Mouse (Mus musculus): ENCODE data around the gene Usp46. TPM values are rescaled to one million over a fixed set of nuclear protein-coding genes. Genes with fewer than 3 reads are reported as not detected.

Gene Usp46
- polyA plus RNA-seq, 1 experiment from 2014 or later, result 27.3 TPM

- Histone ChIP-seq H3K9ac (replicated peaks; ENCODE audit: low read depth) (no peak overlapping the region), H3K4me2 (replicated peaks; ENCODE audit: low read depth, low read length) (0 out of 2 replicates have a peak overlapping the region, but pooled peaks have one; percentile 22), H3K4me3 (ENCODE audit: low read depth, low read length) (no peak overlapping the region), H3K9me3 (ENCODE audit: low read length) (no peaks in the 10 kb centered on the region), H3K4me1 (ENCODE audit: insufficient read depth, low read depth, low read length) (peaks cover 19% of the 10 kb centered on the region; the same call in 1 of the 2 replicates), H3K27me3 (replicated peaks; ENCODE audit: insufficient read depth, low read length) (no peaks in the 10 kb centered on the region), H3K36me3 (ENCODE audit: insufficient read depth, low read length) (no peaks in the 10 kb centered on the region), H3K27ac (ENCODE audit: low read length) (peak overlapping the region; percentile 44)
- no peak for TF ChIP-seq EP300 (IDR thresholded peaks at IDR 0.05)
- no peak for TF ChIP-seq CTCF (IDR thresholded peaks at IDR 0.05)
- ATAC-seq (peak; percentile 71), DNase-seq (ENCODE audit: low spot score) (peak; percentile 81)
- 58% methylated on average over 23 of the region's 23 CpGs for WGBS
Measured at GRCm38 (mm10) chr5:74051394-74052170, 16.6 kb downstream of the Usp46 start.

- ATAC-seq (peak; percentile 29; the same call in 1 of the 2 replicates), DNase-seq (ENCODE audit: low spot score) (no peak)
- Histone ChIP-seq H3K9ac (replicated peaks; ENCODE audit: low read depth) (no peak overlapping the region), H3K36me3 (ENCODE audit: insufficient read depth, low read length) (no peaks in the 10 kb centered on the region), H3K9me3 (ENCODE audit: low read length) (no peaks in the 10 kb centered on the region), H3K4me2 (replicated peaks; ENCODE audit: low read depth, low read length) (no peak overlapping the region), H3K27ac (ENCODE audit: low read length) (no peak overlapping the region), H3K27me3 (replicated peaks; ENCODE audit: insufficient read depth, low read length) (no peaks in the 10 kb centered on the region), H3K4me3 (ENCODE audit: low read depth, low read length) (no peak overlapping the region), H3K4me1 (ENCODE audit: insufficient read depth, low read depth, low read length) (peaks cover 19% of the 10 kb centered on the region; the same call in 1 of the 2 replicates)
- WGBS, result 92% methylated on average over 2 of the region's 2 CpGs
- TF ChIP-seq EP300 (IDR thresholded peaks at IDR 0.05) (no peak), CTCF (IDR thresholded peaks at IDR 0.05) (no peak)
Measured at GRCm38 (mm10) chr5:74050903-74051302, 17.3 kb downstream of the Usp46 start.

- peak overlapping the region; percentile 26; the same call in 1 of the 2 replicates for H3K27ac ChIP-seq (ENCODE audit: low read length)
- H3K4me2 ChIP-seq (replicated peaks; ENCODE audit: low read depth, low read length), result no peak overlapping the region; the same call in 1 of the 2 replicates
- no peaks in the 10 kb centered on the region for H3K27me3 ChIP-seq (replicated peaks; ENCODE audit: insufficient read depth, low read length)
Measured at GRCm38 (mm10) chr5:74048846-74049495, 19.3 kb downstream of the Usp46 start.

DNA sequence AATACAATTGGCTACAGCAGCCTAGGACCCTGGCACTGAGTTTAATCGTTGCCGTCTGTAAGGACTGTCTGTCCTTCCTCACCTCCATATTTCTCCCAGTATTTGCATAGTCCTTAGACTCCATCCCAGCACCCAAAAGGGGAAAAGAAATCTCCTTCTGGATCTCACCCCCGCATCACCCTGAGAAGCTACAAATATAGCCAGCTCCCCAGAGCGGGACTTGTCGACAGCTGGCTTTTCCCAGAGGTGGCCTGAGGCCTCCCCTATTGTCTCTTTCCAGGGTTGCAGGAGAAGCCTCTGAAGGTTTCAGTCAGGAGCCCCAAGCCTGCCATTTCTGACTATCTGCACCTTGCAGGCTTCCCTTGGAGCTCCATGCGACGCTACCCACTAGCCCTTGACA lies 23.6 kb downstream of the Usp46 start:
- no peaks in the 10 kb centered on the region for H3K9me3 ChIP-seq (ENCODE audit: low read length)
- no peak overlapping the region for H3K4me2 ChIP-seq (replicated peaks; ENCODE audit: low read depth, low read length)
- no peak for DNase-seq (ENCODE audit: low spot score)
- no peak overlapping the region for H3K27ac ChIP-seq (ENCODE audit: low read length)
- 68% methylated on average over 7 of the region's 7 CpGs for WGBS
- no peak overlapping the region for H3K9ac ChIP-seq (replicated peaks; ENCODE audit: low read depth)
- H3K4me3 ChIP-seq (ENCODE audit: low read depth, low read length), result no peak overlapping the region
- peaks cover 6% of the 10 kb centered on the region; the same call in 1 of the 2 replicates for H3K4me1 ChIP-seq (ENCODE audit: insufficient read depth, low read depth, low read length)
- H3K36me3 ChIP-seq (ENCODE audit: insufficient read depth, low read length), result no peaks in the 10 kb centered on the region
- TF ChIP-seq CTCF (IDR thresholded peaks at IDR 0.05), result no peak
- TF ChIP-seq EP300 (IDR thresholded peaks at IDR 0.05), result no peak
- no peak for ATAC-seq
- no peaks in the 10 kb centered on the region for H3K27me3 ChIP-seq (replicated peaks; ENCODE audit: insufficient read depth, low read length)

More at GRCm38 (mm10) chr5:74048846-74049495, 19.3 kb downstream of the Usp46 start:
- Histone ChIP-seq H3K36me3 (ENCODE audit: insufficient read depth, low read length) (no peaks in the 10 kb centered on the region), H3K9me3 (ENCODE audit: low read length) (no peaks in the 10 kb centered on the region), H3K4me3 (ENCODE audit: low read depth, low read length) (no peak overlapping the region), H3K9ac (replicated peaks; ENCODE audit: low read depth) (no peak overlapping the region), H3K4me1 (ENCODE audit: insufficient read depth, low read depth, low read length) (peaks cover 19% of the 10 kb centered on the region; the same call in 1 of the 2 replicates)
- 43% methylated on average over 16 of the region's 16 CpGs for WGBS
- ATAC-seq (no peak), DNase-seq (ENCODE audit: low spot score) (peak; percentile 38)
- TF ChIP-seq CTCF (IDR thresholded peaks at IDR 0.05) (no peak), EP300 (IDR thresholded peaks at IDR 0.05) (no peak)

DNA sequence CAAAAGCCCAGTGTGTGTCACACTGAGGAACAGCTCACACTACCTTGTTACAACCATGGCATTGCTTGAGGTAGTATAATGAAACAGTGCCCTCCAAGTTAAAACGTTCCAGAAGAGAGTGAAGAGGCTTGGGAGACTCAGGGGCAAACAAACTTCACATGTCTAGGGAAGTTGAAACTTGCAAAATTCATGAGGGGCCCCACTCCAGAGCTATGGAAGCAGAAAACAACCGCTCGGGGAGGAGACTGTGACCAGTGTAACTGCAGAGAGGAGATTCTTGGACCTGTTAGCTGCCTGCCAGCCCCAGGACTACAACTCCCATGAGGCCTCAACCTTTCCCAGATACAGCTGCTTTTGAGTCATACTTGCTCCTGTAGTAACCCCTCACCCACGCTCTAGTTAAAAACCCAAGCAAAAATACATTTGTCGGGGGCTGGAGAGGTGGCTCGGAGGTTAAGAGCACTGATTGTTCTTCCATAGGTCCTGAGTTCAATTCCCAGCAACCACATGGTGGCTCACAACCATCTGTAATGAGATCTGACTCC lies 25.4 kb downstream of the Usp46 start:
- DNase-seq (ENCODE audit: low spot score), result peak; percentile 58
- Histone ChIP-seq H3K4me2 (replicated peaks; ENCODE audit: low read depth, low read length) (no peak overlapping the region), H3K27me3 (replicated peaks; ENCODE audit: insufficient read depth, low read length) (no peaks in the 10 kb centered on the region), H3K9ac (replicated peaks; ENCODE audit: low read depth) (no peak overlapping the region), H3K4me3 (ENCODE audit: low read depth, low read length) (no peak overlapping the region), H3K36me3 (ENCODE audit: insufficient read depth, low read length) (no peaks in the 10 kb centered on the region), H3K27ac (ENCODE audit: low read length) (no peak overlapping the region), H3K4me1 (ENCODE audit: insufficient read depth, low read depth, low read length) (no peaks in the 10 kb centered on the region), H3K9me3 (ENCODE audit: low read length) (no peaks in the 10 kb centered on the region)
- TF ChIP-seq CTCF (IDR thresholded peaks at IDR 0.05) (no peak), EP300 (IDR thresholded peaks at IDR 0.05) (no peak)
- 55% methylated on average over 6 of the region's 6 CpGs for WGBS
- ATAC-seq, result peak; percentile 81

DNA sequence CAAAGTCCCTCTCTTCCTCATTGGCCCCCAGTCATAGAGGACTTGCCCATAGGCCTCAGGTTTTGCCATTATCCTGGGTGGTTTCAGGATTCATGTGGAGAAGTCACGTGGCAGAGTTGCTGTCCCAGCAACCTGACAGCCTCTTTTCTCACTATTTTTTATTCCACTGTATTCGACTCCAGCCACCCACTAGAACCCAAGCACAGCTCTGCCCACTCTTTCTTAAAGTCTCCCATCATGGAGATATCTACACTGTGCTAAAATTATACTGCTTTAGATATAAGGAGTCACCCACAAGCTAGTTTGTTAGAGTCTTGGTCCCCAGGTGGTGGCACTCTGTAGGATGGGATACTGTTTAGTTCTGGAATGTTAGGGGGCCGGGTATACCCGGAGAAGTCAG lies 27.7 kb downstream of the Usp46 start:
- Histone ChIP-seq H3K4me3 (ENCODE audit: low read depth, low read length) (no peak overlapping the region), H3K4me2 (replicated peaks; ENCODE audit: low read depth, low read length) (no peak overlapping the region), H3K36me3 (ENCODE audit: insufficient read depth, low read length) (no peaks in the 10 kb centered on the region), H3K9me3 (ENCODE audit: low read length) (no peaks in the 10 kb centered on the region), H3K27me3 (replicated peaks; ENCODE audit: insufficient read depth, low read length) (no peaks in the 10 kb centered on the region), H3K4me1 (ENCODE audit: insufficient read depth, low read depth, low read length) (no peaks in the 10 kb centered on the region), H3K27ac (ENCODE audit: low read length) (no peak overlapping the region), H3K9ac (replicated peaks; ENCODE audit: low read depth) (no peak overlapping the region)
- DNase-seq (ENCODE audit: low spot score) (no peak), ATAC-seq (no peak)
- 88% methylated on average over 4 of the region's 4 CpGs for WGBS
- TF ChIP-seq EP300 (IDR thresholded peaks at IDR 0.05) (no peak), CTCF (IDR thresholded peaks at IDR 0.05) (no peak)
